Mouse (Mus musculus): ENCODE results near the gene Krt16. TPM values are rescaled to one million over a fixed set of nuclear protein-coding genes. Genes with fewer than 3 reads are reported as not detected.
"Not testable (repeated sequence)": the region's sequence is repeated elsewhere in the genome, so short reads cannot be mapped to it uniquely, and the experiment has no call there.

The Krt16 gene
- total RNA-seq, 2 experiments from 2014 or later: not detected

DNA sequence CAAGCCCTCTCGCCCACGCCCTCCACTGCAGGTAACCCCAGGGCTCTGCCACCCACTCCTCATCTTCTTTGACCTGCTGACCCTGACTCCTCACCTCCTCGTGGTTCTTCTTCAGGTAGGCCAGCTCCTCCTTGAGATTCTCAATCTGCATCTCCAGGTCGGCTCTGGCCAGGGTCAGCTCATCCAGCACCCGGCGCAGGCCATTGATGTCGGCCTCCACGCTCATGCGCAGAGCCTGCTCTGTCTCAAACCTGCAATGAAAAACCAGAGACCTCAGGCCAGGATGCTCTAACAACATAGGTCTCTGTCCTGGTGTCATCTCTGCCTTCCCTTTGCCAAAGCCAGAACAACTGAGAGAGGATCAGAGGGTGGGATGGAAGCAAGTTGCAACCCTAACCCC lies 10.4 kb upstream of the Krt16 start:
- no peak for ATAC-seq (replicated peaks; ENCODE audit: poor library complexity, severe bottlenecking)

DNA sequence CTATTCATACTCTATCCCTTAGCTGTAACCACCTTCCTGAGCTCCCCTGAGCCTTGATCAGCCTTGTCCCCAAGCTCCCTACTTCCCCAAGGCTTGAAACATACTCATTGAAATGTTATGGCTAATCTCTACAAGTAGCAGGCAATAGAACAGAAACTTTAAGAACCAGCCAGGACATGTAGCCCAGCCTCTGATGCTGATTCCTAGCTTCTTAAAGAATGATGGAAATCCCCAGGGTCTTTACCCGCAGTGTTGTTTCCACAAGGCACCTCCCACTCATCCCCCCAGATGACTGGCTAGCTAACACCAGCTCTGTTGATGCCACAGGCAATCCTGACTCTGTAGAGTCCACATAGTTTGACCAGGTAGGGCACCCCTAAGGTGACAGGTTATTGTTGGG lies 9.3 kb upstream of the Krt16 start:
- ATAC-seq (replicated peaks; ENCODE audit: poor library complexity, severe bottlenecking): no peak

DNA sequence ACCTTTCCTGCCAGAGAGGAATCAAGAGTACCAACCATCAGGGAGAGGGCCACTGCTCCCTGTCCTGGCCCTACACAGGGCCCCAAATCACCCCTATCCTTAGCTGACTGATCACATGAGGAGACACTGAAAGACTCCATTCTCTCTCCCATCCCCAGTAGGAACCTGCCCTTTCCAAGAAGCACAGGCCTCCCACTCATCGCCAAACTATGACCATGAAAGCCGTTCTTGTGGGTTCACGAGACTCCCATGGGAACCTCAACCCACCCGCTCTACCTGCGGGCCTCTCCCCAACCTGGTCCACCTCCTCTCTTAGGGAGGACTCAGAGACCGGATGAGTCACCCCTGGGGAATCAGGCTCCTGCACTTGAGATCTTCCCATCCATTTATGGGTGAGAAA lies 6.8 kb upstream of the Krt16 start:
- no peak for ATAC-seq (replicated peaks; ENCODE audit: poor library complexity, severe bottlenecking)

DNA sequence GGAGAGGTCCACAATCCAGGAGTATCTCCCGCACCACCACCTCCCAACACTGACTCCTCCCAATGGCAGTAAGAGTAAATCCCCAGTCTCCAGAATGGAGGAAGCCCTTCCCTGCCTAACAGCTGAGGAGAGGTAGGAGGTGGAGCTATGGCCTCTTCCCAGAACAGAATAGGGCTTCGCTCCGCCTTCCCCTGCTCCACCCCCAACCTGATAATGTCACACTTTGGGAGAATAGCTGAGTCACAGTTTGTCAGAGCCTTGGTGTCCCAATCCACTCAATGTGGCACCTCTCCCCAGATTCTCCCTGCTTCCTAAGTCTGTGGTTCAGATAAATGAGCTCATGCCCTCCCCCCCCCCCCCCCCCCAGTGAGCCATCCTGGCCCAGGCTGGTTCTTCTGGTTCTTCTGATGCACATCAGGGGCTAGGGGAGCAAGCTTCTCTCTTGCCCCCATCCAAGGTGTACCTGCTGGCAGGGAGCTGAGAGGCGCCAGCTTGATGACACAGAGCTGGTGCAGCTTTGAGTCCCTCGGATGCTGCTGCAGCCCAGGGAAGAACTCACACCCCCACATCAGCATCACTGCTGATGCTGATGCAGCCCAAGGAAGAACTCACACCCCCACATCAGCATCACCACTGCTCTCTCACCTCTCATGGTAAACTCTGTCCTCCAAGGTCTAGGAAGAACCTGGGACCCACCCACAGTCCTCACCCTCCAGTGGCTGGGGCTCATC lies 5.8 kb upstream of the Krt16 start:
- no peak for ATAC-seq (replicated peaks; ENCODE audit: poor library complexity, severe bottlenecking)

DNA sequence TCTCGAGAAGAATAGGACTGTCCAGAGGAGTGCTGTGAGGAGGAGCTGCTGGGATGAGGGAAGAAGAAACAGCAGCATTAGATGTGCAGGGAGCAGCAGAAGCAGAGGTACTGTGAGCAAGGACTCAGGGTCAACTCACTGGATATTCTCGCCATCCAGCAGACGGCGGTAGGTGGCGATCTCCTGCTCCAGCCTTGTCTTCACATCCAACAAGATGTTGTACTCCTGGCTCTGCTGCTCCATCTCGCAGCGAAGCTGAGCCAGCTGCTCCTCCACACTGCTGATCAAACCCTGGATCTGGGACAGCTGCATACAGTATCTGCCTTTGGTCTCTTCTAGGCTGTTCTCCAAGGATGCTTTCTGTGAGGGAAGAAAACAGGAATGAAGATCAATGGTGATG lies 2.2 kb downstream of the Krt16 start:
- ATAC-seq (replicated peaks; ENCODE audit: poor library complexity, severe bottlenecking): not testable (repeated sequence)

DNA sequence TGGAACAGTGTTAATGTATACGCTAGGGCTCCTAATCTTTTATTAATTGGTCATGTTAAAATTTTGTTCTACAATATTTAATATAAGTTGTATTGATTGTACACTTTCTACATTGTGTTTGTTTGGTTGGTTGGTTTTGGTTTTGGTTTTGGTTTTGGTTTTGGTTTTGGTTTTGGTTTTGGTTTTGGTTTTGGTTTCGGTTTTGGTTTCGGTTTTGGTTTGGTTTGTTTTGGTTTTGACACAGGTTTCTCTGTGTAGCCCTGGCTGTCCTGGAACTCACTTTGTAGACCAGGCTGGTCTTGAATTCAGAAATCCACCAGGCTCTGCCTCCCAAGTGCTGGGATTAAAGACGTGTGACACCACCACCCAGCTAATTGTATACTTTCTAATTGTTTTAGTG lies 8.4 kb downstream of the Krt16 start:
- not testable (repeated sequence) for ATAC-seq (replicated peaks; ENCODE audit: poor library complexity, severe bottlenecking)

DNA sequence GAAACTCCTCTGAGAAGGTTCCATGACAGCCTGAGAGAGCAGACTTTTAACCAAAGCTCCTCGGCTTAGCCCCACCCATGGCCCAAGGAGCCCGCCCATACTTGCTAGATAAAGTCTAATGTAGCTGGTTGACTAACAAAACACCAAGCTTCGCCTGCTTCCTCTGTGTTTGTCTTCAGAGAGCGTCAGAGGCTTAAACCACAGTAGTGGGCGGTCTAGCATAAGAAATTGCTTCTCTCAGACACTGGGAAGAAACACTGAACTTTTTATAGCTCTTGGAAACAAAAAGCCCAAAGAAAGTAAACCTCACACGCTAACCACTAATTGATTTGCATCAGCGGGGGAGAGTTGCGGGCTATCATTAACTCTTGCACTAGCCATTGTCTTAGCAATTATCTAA lies 27.0 kb downstream of the Krt16 start:
- ATAC-seq (replicated peaks; ENCODE audit: poor library complexity, severe bottlenecking): no peak

DNA sequence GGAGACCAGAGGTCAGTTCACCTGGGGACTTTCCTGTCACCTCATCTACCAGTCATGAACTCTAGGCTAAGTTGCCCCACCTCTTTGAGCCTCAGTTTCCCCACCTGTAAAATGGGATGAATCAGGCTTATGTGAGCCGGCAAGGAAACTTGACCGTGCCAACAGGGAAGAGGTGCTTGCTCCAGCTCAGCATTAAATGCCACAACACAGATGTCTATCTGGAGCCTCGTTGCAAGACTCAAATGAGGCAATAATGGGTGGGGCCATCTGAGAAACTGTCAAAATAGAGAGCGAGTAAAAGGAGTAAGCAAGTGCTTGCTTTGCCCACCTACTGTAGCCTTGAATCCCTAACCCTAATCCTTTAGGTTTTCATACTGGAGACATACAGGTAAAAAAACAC lies 29.4 kb downstream of the Krt16 start:
- ATAC-seq (replicated peaks; ENCODE audit: poor library complexity, severe bottlenecking): no peak

DNA sequence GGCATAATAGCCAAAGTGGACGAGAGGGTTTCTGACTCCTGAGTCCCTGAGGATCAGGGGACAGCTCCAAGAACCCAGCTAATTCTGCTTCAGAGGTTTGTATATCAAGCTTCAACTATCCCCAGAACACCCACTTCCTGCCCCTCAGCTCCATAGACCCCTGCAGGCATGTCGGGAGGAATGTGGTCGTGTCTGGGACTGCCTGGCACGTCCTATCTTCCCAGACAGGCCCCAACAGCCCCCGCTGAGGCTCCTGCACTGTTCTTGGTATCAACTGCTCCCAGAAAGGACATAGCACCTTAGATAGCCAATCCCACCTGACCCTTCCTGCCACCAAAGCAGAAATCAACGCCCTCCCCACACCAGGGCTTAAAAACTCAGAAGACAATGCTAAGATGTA lies 40.2 kb downstream of the Krt16 start:
- no peak for ATAC-seq (replicated peaks; ENCODE audit: poor library complexity, severe bottlenecking)

DNA sequence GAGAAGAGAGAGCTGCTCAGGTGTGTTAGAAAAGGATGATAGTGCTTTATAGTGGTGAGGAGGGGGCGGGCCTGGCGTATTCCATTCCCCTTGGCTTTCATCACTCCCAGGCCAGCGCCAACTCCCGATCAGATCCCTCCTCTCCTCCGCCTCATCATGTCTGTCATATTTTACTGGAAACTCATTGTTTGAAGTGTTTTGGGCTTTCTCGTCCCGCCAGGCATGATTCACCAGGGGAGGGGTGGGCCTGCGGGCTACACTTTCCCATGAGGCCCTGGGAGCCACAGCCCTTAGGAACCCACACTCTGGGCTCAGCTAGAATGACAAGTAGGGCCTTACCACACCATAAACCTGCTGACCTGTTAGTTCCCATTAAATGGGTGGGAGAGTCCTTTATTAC lies 41.2 kb downstream of the Krt16 start, which contains the start of gene Krt14:
Krt14 (minus strand) TSS at position 51 of the 400 bp plus-strand sequence.
- no peak for ATAC-seq (replicated peaks; ENCODE audit: poor library complexity, severe bottlenecking)

DNA sequence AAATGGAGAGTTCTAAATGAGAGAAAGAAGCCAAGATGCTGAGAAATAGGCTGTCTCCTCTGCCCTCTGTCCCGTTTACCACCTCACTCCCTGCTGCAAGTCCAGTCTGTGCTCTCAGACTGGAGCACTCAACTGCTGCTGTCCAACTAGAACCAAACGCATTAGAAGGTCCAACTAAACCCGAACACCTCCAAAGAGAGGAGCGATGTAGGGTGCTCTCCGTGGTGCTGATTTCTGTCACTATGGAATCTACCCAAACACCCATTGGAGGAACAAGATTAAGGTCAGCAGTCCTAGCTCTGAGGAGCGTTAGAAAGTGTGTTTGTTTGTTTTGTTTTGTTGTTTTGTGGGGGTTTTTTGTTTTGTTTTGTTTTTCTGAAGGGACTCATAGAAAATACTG lies 45.3 kb downstream of the Krt16 start:
- ATAC-seq (replicated peaks; ENCODE audit: poor library complexity, severe bottlenecking): no peak

DNA sequence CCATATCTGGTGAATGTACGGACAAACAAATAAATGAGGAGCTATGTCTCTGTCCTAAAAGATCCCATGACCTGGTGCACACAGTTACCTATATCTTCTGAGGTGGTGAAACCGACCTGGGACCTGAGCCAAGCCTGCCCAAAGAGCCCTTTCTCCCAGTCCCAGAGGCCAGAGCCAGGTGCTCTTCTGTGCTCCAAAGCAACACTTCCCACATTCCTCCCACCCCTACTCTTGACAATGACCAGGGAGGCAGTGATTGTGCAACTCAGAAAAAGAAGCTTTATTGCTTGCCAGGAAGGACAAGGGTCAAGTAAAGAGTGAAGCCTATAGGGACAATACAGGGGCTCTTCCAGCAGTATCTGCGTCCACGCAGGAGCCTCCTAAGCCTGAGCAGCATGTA lies 45.8 kb downstream of the Krt16 start:
- ATAC-seq (replicated peaks; ENCODE audit: poor library complexity, severe bottlenecking): no peak

DNA sequence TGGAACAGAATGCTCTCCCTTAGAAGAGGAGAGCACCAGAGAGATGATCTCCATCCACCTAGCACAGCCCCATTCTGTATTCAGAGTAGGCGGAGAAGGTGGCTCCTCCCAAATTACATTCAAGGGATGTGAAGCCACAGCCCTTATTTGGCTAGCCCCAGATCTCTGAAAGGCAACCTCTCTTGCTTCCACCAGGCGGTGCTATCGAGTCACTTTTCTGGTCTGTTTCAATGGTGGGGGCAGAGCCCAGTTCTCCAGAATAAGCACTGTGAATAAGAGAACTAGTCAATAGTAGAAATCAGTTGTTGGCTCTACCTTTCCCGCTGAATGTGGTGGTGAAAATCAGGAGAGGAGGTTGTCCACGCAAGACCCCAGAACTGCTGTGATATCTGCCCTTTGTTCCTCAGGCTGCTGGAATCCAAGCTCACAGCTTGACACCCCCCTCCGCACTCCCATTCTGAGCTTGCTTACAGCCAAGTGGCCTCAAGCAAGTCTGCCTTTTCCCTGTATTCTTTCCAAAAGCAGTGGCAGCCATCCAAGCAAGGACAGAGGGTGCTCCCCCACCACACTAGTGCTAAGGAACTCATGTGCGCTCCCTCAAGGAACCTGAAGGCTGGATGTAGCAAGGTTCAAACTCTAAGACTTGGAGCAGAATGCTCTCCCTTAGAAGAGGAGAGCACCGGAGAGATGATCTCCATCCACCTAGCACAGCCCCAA lies 48.4 kb downstream of the Krt16 start:
- peak; percentile 48 for ATAC-seq (replicated peaks; ENCODE audit: poor library complexity, severe bottlenecking)

DNA sequence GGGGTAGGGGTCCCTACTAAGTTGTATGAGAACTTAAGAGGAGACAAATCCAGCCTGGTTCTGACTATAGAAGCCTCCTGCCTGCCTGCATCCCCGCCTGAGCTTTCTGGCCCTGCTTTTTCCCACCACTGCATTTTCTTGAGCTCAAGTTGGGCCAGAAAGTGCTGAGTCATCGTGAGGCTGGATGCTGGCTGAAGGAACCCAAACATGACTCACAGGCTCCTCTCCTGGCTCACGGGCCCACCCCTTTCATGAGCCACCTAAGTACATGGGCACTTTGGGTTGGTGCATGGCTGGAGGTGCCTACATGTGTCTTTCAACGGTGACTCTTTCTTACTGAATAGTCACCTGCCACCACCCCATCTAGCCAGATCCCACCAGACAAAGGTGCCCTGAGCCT lies 50.0 kb downstream of the Krt16 start:
- no peak for ATAC-seq (replicated peaks; ENCODE audit: poor library complexity, severe bottlenecking)

Other genes with a start within 250 kb of the Krt16 start
- not detected in 2 replicates for gene Krt33a, start 232.7 kb downstream of the Krt16 start, total RNA-seq (2014; fragmentation: Nextera tagmentation)
- not detected in 2 replicates for gene Krt33a, start 232.7 kb downstream of the Krt16 start, total RNA-seq (2017)
- gene Krt33b, start 219.0 kb downstream of the Krt16 start, total RNA-seq (2014; fragmentation: Nextera tagmentation): not detected in 2 replicates
- not detected in 2 replicates for gene Krt33b, start 219.0 kb downstream of the Krt16 start, total RNA-seq (2017)
- not detected in 2 replicates for gene Krt34, start 207.3 kb downstream of the Krt16 start, total RNA-seq (2014; fragmentation: Nextera tagmentation)
- not detected in 2 replicates for gene Krt34, start 207.3 kb downstream of the Krt16 start, total RNA-seq (2017)
- gene Krt31, start 198.4 kb downstream of the Krt16 start, total RNA-seq (2014; fragmentation: Nextera tagmentation): not detected in 2 replicates
- not detected in 2 replicates for gene Krt31, start 198.4 kb downstream of the Krt16 start, total RNA-seq (2017)
- gene Krt32, start 160.7 kb downstream of the Krt16 start, total RNA-seq (2014; fragmentation: Nextera tagmentation): not detected in 2 replicates
- gene Krt32, start 160.7 kb downstream of the Krt16 start, total RNA-seq (2017): not detected in 2 replicates
- gene Krt35, start 152.7 kb downstream of the Krt16 start, total RNA-seq (2014; fragmentation: Nextera tagmentation): not detected in 2 replicates
- not detected in 2 replicates for gene Krt35, start 152.7 kb downstream of the Krt16 start, total RNA-seq (2017)
- gene Krt36, start 143.3 kb downstream of the Krt16 start, total RNA-seq (2014; fragmentation: Nextera tagmentation): 0.39 TPM in 1 of 2 replicates, not detected in the other
- not detected in 2 replicates for gene Krt36, start 143.3 kb downstream of the Krt16 start, total RNA-seq (2017)
- gene Krt13, start 127.3 kb downstream of the Krt16 start, total RNA-seq (2014; fragmentation: Nextera tagmentation): not detected in 2 replicates
- not detected in 2 replicates for gene Krt13, start 127.3 kb downstream of the Krt16 start, total RNA-seq (2017)
- gene Krt15, start 113.0 kb downstream of the Krt16 start, total RNA-seq (2014; fragmentation: Nextera tagmentation): not detected in 2 replicates
- not detected in 2 replicates for gene Krt15, start 113.0 kb downstream of the Krt16 start, total RNA-seq (2017)
- gene Krt19, start 100.2 kb downstream of the Krt16 start, total RNA-seq (2014; fragmentation: Nextera tagmentation): not detected in 2 replicates
- gene Krt19, start 100.2 kb downstream of the Krt16 start, total RNA-seq (2017): not detected in 2 replicates
- not detected in 2 replicates for gene Krt9, start 55.7 kb downstream of the Krt16 start, total RNA-seq (2014; fragmentation: Nextera tagmentation)
- gene Krt9, start 55.7 kb downstream of the Krt16 start, total RNA-seq (2017): not detected in 2 replicates
- not detected in 2 replicates for gene Krt14, start 41.4 kb downstream of the Krt16 start, total RNA-seq (2014; fragmentation: Nextera tagmentation)
- gene Krt14, start 41.4 kb downstream of the Krt16 start, total RNA-seq (2017): not detected in 2 replicates
- not detected in 2 replicates for gene Krt17, start 12.1 kb upstream of the Krt16 start, total RNA-seq (2014; fragmentation: Nextera tagmentation)
- not detected in 2 replicates for gene Krt17, start 12.1 kb upstream of the Krt16 start, total RNA-seq (2017)
- gene Krt42, start 21.0 kb upstream of the Krt16 start, total RNA-seq (2014; fragmentation: Nextera tagmentation): not detected in 2 replicates
- not detected in 2 replicates for gene Krt42, start 21.0 kb upstream of the Krt16 start, total RNA-seq (2017)
- gene Eif1, start 71.0 kb upstream of the Krt16 start, total RNA-seq (2014; fragmentation: Nextera tagmentation): 716 and 727 TPM in 2 replicates
- 109 and 139 TPM in 2 replicates for gene Eif1, start 71.0 kb upstream of the Krt16 start, total RNA-seq (2017)
- gene Gast, start 85.5 kb upstream of the Krt16 start, total RNA-seq (2014; fragmentation: Nextera tagmentation): not detected in 2 replicates
- not detected in 2 replicates for gene Gast, start 85.5 kb upstream of the Krt16 start, total RNA-seq (2017)
- gene Hap1, start 107.2 kb upstream of the Krt16 start, total RNA-seq (2014; fragmentation: Nextera tagmentation): not detected in 2 replicates
- gene Hap1, start 107.2 kb upstream of the Krt16 start, total RNA-seq (2017): not detected in 2 replicates
- gene Jup, start 148.9 kb upstream of the Krt16 start, total RNA-seq (2014; fragmentation: Nextera tagmentation): 4.8 and 6.7 TPM in 2 replicates
- 1.4 and 4.2 TPM in 2 replicates for gene Jup, start 148.9 kb upstream of the Krt16 start, total RNA-seq (2017)
- gene P3h4, start 165.9 kb upstream of the Krt16 start, total RNA-seq (2014; fragmentation: Nextera tagmentation): not detected in 2 replicates
- gene P3h4, start 165.9 kb upstream of the Krt16 start, total RNA-seq (2017): 0.26 TPM in 1 of 2 replicates, not detected in the other
- gene Fkbp10, start 166.8 kb upstream of the Krt16 start, total RNA-seq (2014; fragmentation: Nextera tagmentation): not detected in 2 replicates
- gene Fkbp10, start 166.8 kb upstream of the Krt16 start, total RNA-seq (2017): not detected in 2 replicates
- 46.9 and 50.7 TPM in 2 replicates for gene Nt5c3b, start 192.9 kb upstream of the Krt16 start, total RNA-seq (2014; fragmentation: Nextera tagmentation)
- 23.3 and 31.3 TPM in 2 replicates for gene Nt5c3b, start 192.9 kb upstream of the Krt16 start, total RNA-seq (2017)
- not detected in 2 replicates for gene Klhl10, start 193.0 kb upstream of the Krt16 start, total RNA-seq (2014; fragmentation: Nextera tagmentation)
- not detected in 2 replicates for gene Klhl10, start 193.0 kb upstream of the Krt16 start, total RNA-seq (2017)
- 7.0 and 10.1 TPM in 2 replicates for gene Klhl11, start 223.8 kb upstream of the Krt16 start, total RNA-seq (2014; fragmentation: Nextera tagmentation)
- gene Klhl11, start 223.8 kb upstream of the Krt16 start, total RNA-seq (2017): 16.7 and 21.3 TPM in 2 replicates